Mouse (Mus musculus) spleen, postnatal 4 days (tissue): ENCODE results near the gene Sirt1.
A peak's percentile ranks its signal among the peaks of the same experiment; 100 is the strongest.

Experiments used
- DNase-seq, 2 experiments: peaks; one replicate each; pipeline ENCODE4 v3.0.0; 2022; ENCODE audit warnings: low spot score in 2 of 2

Gene Sirt1

GRCm38 (mm10) chr10:63381498-63382280 is at the start of gene Sirt1:
Gene Sirt1 (minus strand): TSS chr10:63381704.
- no peak for DNase-seq

- DNase-seq: peak; percentile 88 to 93
These were observed 48.3 kb upstream of the Sirt1 start, which contains the start of gene Ctnna3 for GRCm38 (mm10) chr10:63429785-63430305. Gene Ctnna3 (plus strand): TSS chr10:63430098.

- DNase-seq: peak; percentile 99 to 100
These were observed 47.9 kb upstream of the Sirt1 start for GRCm38 (mm10) chr10:63429380-63429779.

DNA sequence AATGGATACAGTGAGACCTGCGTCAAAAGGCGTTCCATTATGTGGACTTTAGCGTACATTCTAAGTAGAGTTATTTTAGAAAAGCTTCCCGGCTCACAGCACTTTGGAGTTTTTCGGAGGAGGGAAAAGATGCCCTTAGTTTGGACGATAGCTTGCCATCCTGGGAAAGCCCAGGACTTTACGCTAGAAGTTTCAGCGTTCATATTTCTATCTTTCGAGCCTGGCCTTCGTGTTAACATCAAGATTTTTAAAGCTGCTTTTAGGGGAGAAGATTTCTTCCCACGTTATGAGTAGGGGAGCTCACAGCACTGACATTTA is 47.5 kb upstream of the Sirt1 start:
- DNase-seq: no peak

DNA sequence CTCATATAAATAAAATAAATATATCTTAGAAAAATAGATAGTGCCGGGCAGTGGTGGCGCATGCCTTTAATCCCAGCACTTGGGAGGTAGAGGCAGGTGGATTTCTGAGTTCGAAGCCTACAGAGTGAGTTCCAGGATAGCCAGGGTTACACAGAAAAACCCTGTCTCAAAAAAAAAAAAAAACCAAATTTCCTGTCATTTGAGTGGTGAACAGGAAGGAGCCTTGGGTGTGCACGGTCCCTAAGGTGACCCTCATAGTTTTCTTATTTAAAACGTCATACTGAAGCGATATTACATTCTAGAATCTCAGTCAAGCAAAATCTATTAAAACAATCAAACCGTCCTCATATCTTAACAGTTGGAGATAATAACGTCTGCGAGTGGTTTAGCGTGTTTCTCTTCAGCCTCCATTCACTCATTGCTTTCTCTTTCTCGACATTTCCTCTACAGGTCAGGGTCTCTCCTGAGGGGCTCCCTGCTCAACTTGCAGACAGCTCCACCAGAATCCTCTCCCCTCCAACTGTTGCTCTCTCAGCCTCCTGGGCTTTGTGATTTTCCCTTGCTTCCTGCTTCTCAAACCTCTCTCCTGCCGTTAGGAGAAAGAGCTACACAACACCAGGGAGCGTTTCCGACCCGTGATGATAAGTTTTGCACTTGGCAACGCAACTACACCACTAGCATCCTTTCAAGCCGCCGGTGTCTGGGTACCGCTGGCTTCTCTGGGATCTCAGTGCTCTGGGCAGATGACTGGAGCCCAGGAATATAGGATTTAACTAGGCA is 46.9 kb upstream of the Sirt1 start:
- peak; percentile 26 to 73 for DNase-seq

- peak in 1 of 2 experiments; percentile 57 for DNase-seq
These were observed 45.6 kb upstream of the Sirt1 start for GRCm38 (mm10) chr10:63427146-63427545.

GRCm38 (mm10) chr10:63424475-63424814 is 42.9 kb upstream of the Sirt1 start:
- DNase-seq: peak; percentile 60 to 78

GRCm38 (mm10) chr10:63423591-63424474 is 42.3 kb upstream of the Sirt1 start:
- peak; percentile 21 to 64 for DNase-seq

DNA sequence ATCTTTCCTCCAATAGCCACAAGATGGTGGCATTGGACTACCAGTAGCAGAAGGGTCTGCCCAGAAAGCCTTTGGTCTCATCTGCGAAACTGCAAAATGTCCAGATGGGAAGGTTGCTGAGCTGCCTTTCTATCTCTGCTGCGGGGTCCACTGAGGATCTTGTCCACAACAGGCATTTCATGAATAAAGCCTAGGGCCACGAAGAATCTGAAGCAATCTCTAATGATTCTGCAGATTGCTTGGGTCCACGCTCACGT is 41.2 kb upstream of the Sirt1 start:
- no peak for DNase-seq

GRCm38 (mm10) chr10:63421739-63422735 is 40.5 kb upstream of the Sirt1 start, which contains the start of gene Gm7075:
Gene Gm7075 (minus strand): TSS chr10:63421789.
- peak; percentile 79 to 89 for DNase-seq

DNA sequence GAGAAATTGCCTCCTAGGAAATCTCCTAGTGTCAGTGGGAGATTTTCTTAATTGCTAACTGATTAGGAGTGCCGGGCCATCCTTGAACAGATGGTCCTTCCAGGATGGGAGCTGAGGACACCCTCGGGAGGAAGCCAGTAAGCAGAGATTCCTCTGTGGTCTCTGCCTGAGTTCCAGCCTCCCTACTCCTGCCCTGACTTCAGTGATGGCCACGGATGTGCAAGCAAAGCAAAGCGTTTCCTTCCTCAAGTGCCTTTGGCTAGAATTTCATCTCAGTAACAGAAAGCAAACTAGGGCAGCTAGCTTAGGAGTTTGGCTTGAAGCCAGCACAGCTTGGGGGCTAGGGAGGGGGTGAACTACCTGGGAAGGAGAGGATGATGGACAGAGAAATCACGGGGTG is 35.6 kb upstream of the Sirt1 start:
- no peak for DNase-seq

DNA sequence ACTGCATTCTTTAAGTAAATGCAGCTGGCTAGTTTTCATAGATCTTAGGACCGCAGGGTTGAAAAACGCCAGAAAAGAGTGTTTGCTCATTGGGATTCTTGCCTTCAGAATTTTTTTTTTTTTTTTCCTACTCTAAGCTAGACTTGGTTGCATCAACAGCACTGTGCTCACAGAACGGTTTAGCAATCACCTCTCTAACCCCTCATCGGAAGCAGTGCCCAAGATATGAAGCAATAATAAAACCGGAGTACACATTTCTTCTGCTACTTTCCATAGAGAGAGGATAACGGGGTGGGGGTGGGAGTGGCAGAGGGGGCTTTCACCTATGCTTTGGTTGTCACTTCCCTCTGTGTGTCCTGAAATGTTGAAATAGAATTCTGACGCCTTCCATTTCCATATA is 34.3 kb upstream of the Sirt1 start:
- DNase-seq: no peak

DNA sequence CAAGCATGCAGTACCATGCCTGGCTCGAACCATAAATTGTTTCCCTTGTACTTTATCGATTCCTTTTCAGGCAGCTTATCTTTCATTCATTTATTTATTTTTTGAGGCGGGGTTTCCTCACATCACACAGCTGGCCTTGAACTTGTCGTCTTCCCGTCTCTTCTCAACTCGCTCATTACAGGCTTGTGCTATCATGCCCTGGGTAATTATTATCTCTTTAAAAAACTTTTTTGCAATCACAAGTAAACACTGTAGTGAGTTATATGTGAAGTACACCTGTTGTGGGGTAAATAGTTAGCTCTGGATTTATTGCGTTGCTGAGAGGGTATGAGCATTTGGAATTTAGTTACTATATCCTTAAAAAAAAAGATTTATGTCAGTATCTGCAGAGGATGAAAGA is 33.8 kb upstream of the Sirt1 start:
- no peak for DNase-seq

DNA sequence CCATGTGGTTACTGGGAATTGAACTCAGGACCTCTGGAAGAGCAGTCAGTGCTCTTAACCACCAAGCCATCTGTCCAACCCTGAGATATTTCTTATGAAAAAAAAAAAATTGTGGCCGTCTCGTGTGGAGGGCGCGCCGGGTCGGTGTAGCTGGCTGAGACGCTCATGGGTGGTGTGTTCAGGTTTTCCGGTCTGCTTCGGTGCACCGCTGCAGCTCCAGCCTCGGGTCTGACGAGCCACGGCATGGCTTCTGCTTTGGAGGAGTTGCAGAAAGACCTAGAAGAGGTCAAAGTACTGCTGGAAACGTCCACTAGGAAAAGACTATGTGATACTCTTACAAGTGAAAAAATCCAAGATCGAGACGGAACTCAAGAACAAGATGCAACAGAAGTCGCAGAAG is 31.3 kb upstream of the Sirt1 start:
- DNase-seq: peak in 1 of 2 experiments; percentile 55

DNA sequence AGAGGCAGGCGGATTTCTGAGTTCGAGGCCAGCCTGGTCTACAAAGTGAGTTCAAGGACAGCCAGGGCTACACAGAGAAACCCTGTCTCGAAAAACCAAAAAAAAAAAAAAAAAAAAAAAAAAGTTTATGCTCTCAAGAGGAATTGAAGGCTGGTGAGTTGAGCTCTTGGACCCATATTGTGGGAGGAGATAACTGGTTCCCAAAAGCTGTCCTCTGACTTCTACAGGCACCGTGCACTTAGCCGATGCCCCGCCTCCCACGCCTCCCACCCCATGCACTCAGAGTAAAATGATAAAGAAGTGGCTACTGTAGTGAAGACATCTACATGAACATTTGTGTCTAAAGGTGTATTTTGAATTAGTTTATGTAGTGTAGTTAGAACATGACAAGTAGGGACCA is 30.2 kb upstream of the Sirt1 start:
- DNase-seq: peak in 1 of 2 experiments; percentile 51

GRCm38 (mm10) chr10:63410162-63410956 is 28.9 kb upstream of the Sirt1 start:
- DNase-seq: peak in 1 of 2 experiments; percentile 42

- no peak for DNase-seq
These were observed 22.1 kb upstream of the Sirt1 start for GRCm38 (mm10) chr10:63403636-63404035.

DNA sequence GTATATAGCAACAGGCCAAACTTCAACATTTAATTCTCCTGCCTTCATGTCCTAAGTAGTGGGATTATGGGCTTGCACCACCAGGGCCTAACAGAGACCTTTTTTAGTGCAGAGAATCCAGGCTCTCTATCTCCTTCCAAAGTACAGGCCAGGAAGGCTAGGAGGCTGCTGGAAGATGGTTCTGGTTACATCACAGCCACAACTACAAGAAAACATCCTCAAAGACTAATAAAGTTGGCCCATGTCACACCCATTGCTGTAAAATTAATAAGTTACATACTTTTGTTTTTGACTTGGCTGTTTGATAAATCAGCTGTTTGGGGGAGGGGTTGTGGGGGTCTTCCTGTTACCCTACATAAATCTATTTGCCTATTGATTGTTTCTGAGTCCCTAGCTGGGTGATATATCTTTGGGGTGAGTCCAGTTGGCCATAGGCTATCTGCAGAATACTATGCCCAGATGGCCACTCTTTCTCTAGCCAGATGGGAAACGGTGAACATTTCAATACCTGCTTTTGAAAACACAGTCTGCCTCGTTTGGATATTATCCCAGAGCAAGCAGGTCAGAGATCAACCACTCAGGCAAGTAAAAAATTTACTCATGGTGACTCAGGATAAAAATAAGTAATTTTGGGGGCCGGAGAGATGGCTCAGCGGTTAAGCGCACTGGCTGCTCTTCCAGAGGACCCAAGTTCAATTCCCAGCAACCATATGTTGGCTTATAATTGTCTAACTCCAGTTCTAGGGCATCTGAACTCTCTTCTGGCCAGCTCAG is 21.4 kb upstream of the Sirt1 start:
- DNase-seq: no peak

DNA sequence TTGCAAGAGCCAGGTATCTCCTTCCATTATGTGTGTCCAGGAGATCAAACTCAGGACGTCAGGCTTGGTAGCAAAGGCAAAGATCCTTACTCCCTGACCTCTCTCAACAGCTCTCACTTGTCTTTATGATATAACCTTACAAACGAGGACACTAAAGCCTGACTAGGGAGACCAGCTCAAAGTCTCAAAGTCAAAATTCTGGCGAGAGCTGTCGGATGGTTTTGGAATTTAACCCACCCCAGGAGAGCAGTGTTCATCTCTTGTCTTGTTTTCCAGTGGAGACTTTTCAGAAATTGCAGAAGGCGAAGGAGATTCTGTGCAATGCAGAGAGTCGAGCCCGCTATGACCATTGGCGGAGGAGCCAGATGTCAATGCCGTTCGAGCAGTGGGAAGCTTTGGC is 15.5 kb upstream of the Sirt1 start:
- no peak for DNase-seq
